Mouse (Mus musculus) thymus, adult 2 months (tissue): Measurements from ENCODE around the gene Osmr. TPM values are rescaled to one million over a fixed set of nuclear protein-coding genes. Genes with fewer than 3 reads are reported as not detected.

Source experiments
- DNase-seq: peaks from one replicate; pipeline ENCODE4 v3.0.0; 2021
- H3K27ac ChIP-seq: fragments of 200-500 bp; 2 replicates; pipeline ENCODE4 v1.5.1; 2012; ENCODE audit warnings: low read length, control low read depth; ENCODE audit not compliant: control insufficient read depth, insufficient read depth
- H3K27me3 ChIP-seq: fragments of 200-500 bp; 2 replicates; pipeline ENCODE4 v1.6.1; 2012; ENCODE audit warnings: mild to moderate bottlenecking, low read length, moderate library complexity, mixed read lengths; ENCODE audit not compliant: control insufficient read depth, insufficient read depth
- H3K36me3 ChIP-seq: fragments of 200-500 bp; 2 replicates; pipeline ENCODE4 v1.6.1; 2012; ENCODE audit warnings: mild to moderate bottlenecking, low read length, moderate library complexity; ENCODE audit not compliant: control insufficient read depth, insufficient read depth
- H3K4me1 ChIP-seq: fragments of 200-500 bp; replicated peaks from 2 replicates; pipeline ENCODE4 v1.6.1; 2012; ENCODE audit warnings: low read length; ENCODE audit not compliant: control insufficient read depth, insufficient read depth
- H3K4me3 ChIP-seq: fragments of 200-500 bp; 2 replicates; pipeline ENCODE4 v1.5.1; 2012; ENCODE audit warnings: mild to moderate bottlenecking, low read length, control low read depth, moderate library complexity; ENCODE audit not compliant: control insufficient read depth, insufficient read depth
- CTCF ChIP-seq: fragments of 200-500 bp; IDR thresholded peaks from 2 replicates; pipeline ENCODE4 v1.5.1; 2012; ENCODE audit warnings: mild to moderate bottlenecking, control low read depth, low read length, moderate library complexity, borderline replicate concordance; ENCODE audit not compliant: control insufficient read depth, poor library complexity, insufficient read depth; ENCODE audit errors: extremely low read depth
- POLR2A ChIP-seq: fragments of 200-500 bp; IDR thresholded peaks from 2 replicates; pipeline ENCODE4 v1.6.1; 2012; ENCODE audit warnings: mild to moderate bottlenecking, low read length, control low read depth, moderate library complexity; ENCODE audit not compliant: control insufficient read depth, poor library complexity, insufficient read depth; ENCODE audit errors: extremely low read depth
- WGBS: fragments of 180-500 bp; shearing (Covaris S2); methylation state at CpG from one replicate; pipeline ENCODE4 v1.1.7; 2018; 5-methylcytosine and 5-hydroxymethylcytosine counted together
- polyA plus RNA-seq: library from polyadenylated mRNA; depleted of rRNA; stranded (reverse); fragments of >200 nt; gene quantifications from 2 replicates; pipeline ENCODE4 v1.2.3, GENCODE M21; 2012; rRNA removed

The Osmr gene
- 4.3 and 5.2 TPM in 2 replicates for polyA plus RNA-seq

DNA sequence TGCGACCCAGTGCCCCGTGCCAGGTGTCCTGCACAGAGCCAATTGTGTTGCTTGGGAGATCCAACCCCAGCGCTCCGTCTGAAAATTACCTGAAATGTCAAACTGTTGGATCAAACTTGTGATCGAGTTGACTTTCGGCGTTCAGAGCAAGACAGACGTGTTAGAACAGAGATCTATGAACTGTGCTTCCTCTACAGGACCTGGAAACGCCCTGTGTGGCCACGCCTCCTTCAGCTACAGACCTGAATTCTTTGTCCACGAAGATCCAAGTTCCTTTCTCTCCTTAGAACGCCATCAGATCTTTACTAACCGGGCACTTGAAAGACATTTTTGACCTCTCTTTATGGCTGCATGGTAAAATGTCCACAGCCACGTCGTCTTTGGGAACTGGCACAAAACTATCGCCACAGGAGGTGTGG lies at the start of gene Osmr:
TSS of gene Osmr (minus strand) at position 369 of the 419 bp plus-strand sequence.
- no peak for DNase-seq

DNA sequence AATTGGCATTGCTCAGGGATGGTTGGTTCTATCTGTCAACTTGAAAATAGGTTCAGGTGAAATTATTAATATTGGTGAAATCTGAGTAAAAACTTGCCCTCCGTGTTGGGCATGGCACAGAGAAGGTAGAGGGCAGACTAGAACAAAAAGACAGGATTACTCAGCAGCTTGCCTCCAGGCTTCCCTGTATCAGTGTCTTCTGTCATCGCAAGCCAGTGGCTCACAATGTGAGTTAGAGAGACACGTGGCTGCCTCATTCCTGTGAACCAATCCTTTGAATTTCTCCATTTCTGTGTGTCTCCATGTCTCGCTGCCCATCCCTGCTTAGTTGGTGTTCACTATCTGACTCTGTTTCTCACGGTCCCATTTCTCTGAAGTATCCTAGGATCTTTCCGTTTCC lies 44.6 kb upstream of the Osmr start:
- no peak for DNase-seq
- Histone ChIP-seq H3K4me3 (no peak overlapping the region), H3K27ac (no peak overlapping the region), H3K4me1 (no peaks in the 10 kb centered on the region; the same call in 1 of the 2 replicates), H3K36me3 (no peaks in the 10 kb centered on the region), H3K27me3 (no peaks in the 10 kb centered on the region)
- WGBS: 84% methylated on average over 6 of the region's 6 CpGs
- TF ChIP-seq POLR2A: no peak
- no peak for TF ChIP-seq CTCF

More for the DNA sequence above, at the start of gene Osmr:
- H3K27me3 ChIP-seq: peaks cover 10% of the 10 kb centered on the region; the same call in 1 of the 2 replicates
- H3K27ac ChIP-seq: no peak within 1 kb of the TSS
- no peaks in the 10 kb centered on the region for H3K36me3 ChIP-seq
- TF ChIP-seq CTCF (no peak), POLR2A (no peak)
- H3K4me1 ChIP-seq: no peaks in the 10 kb centered on the region
- 12% methylated on average over 16 of the region's 16 CpGs for WGBS
- peak within 1 kb of the TSS; percentile 34 for H3K4me3 ChIP-seq

DNA sequence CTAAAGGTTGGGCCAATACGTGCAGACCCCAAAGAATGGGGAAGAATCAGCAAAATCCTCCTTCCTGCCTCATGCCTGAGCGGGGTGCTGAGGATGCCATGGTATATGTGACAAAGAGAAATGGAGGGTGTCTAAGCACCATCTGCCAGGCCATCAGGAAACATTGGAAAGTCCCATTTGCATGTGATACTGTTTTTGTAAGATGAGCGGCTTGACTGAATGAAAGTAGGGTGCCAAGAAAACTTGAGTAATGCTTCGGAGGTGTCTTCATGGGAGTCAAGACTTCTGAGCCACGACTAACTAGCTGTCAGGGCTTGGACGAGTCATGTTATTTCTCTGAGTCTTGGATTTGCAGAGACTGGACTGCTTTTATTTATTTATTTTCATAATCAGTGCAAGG lies 39.4 kb upstream of the Osmr start:
- WGBS: 91% methylated on average over 6 of the region's 6 CpGs
- H3K27me3 ChIP-seq: no peaks in the 10 kb centered on the region; the same call in 1 of the 2 replicates
- TF ChIP-seq CTCF (no peak), POLR2A (no peak)
- no peak overlapping the region for H3K27ac ChIP-seq
- no peak for DNase-seq
- no peaks in the 10 kb centered on the region; the same call in 1 of the 2 replicates for H3K4me1 ChIP-seq
- H3K4me3 ChIP-seq: no peak overlapping the region
- H3K36me3 ChIP-seq: no peaks in the 10 kb centered on the region

DNA sequence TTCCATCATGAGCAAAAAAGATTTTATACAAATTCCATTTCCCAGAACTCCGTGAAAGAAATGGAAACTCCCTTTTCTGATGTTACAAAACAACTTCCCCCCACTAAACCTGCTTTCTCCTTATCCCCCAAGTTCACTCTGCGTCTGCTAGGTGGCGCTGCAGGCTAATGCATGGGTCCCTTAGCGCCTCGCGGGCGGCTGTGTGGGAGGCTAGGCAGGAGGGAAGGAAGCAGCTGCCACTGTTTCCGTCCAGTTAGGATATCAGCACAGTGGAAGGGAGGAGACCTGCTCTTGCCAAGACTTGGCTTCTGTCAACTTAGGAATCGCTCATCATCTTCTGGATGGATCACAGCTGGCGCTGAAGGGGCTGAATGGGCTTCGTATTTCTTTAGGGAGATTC lies 34.9 kb upstream of the Osmr start:
- WGBS: 5% methylated on average over 11 of the region's 11 CpGs
- H3K27ac ChIP-seq: no peak overlapping the region

DNA sequence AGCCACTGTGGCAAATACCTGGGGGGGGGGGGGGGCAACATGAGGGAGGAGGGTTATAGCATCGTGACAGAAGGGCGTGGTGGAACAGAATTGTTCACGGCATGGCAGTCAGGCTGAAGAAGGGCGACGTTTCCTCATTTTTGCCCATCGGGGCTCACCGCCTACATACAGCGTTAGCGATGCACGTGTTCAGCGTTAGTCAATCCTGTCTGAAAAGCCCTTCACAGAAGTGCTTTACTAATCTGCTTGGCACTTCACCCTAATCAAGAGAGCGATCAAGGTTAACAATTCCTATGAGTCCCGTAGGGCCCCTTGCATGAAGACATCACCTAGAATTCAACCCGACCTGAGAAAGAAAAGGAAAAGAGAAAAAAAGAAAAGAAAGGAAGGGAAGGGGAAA lies 34.3 kb upstream of the Osmr start:
- H3K36me3 ChIP-seq: no peaks in the 10 kb centered on the region
- H3K27me3 ChIP-seq: no peaks in the 10 kb centered on the region; the same call in 1 of the 2 replicates
- no peak overlapping the region for H3K27ac ChIP-seq
- no peak for DNase-seq
- no peak overlapping the region for H3K4me3 ChIP-seq
- no peak for TF ChIP-seq POLR2A
- TF ChIP-seq CTCF: no peak
- WGBS: 52% methylated on average over 14 of the region's 14 CpGs
- no peaks in the 10 kb centered on the region for H3K4me1 ChIP-seq

More for the DNA sequence above, 34.9 kb upstream of the Osmr start:
- DNase-seq: peak; percentile 68
- Histone ChIP-seq H3K27me3 (no peaks in the 10 kb centered on the region; the same call in 1 of the 2 replicates), H3K4me3 (no peak overlapping the region), H3K4me1 (no peaks in the 10 kb centered on the region; the same call in 1 of the 2 replicates), H3K36me3 (no peaks in the 10 kb centered on the region)
- TF ChIP-seq POLR2A: no peak
- TF ChIP-seq CTCF: peak; percentile 80

DNA sequence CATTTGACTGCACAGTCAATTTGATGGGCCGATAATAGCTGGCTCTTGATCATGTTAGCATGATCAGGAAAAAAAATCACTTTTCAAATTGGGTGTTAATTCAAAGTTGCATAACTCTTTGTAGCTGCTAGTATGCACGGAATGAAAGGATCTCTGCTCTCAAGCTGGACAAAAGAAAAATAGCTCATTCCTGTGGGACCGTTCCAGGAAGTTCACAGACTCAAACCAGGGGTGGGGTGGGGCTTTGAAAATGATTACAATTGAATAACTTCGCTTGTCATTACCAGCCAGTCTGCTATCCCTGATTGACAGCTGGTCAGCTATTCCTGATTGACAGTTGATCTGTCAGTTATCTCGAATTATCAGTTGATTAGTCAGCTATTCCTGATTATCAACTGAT lies 33.8 kb upstream of the Osmr start:
- Histone ChIP-seq H3K36me3 (no peaks in the 10 kb centered on the region), H3K4me1 (no peaks in the 10 kb centered on the region), H3K27ac (no peak overlapping the region), H3K4me3 (no peak overlapping the region), H3K27me3 (no peaks in the 10 kb centered on the region; the same call in 1 of the 2 replicates)
- no peak for DNase-seq
- WGBS: 39% methylated on average over 5 of the region's 5 CpGs
- TF ChIP-seq POLR2A (no peak), CTCF (no peak)
